Comparison of ENCODE assay signal across 9 mouse cellular contexts in the genomic region with DNA sequence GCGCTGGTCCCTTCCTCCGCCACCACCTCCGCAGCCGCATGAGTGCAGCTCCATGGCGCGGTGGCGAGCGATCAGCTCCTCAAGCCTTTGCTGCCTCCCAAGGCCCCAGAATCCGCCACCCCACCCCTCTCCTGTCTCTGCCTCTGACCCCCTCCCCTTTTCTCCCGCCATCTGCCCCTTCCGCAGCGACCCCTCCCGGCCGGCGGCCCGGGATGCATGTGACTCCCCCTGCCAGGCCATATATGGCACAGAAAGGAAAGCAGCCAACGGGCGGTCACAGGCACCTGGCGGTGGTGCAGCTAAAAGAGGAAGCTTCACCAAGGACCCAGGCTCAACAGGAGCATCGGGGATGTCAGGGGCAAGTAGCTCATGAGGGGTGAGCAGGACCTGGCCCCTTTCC. TPM values are rescaled to one million over a fixed set of nuclear protein-coding genes. Genes with fewer than 3 reads are reported as not detected.
DNase-seq lines count a peak whose midpoint lies in the region; ATAC-seq and TF ChIP-seq lines count a peak whose summit lies in the region.
"Not testable (repeated sequence)": the region's sequence is repeated elsewhere in the genome, so short reads cannot be mapped to it uniquely, and the experiment has no call there.
"Had no signal": no experiment of that assay in that cellular context is flagged by ENCODE, and none has a peak within 500 bp of the region (broad histone marks: within the 10 kb centered on the region; RNA-seq: fewer than 3 reads in every experiment).

No protein-coding gene starts in this region.

- H3K27me3 ChIP-seq in forebrain, embryonic 14.5 days (replicated peaks; ENCODE audit: control insufficient read depth, insufficient read depth, low read length); heart, postnatal 0 days (ENCODE audit: control insufficient read depth, insufficient read depth, low read length); kidney, postnatal 0 days (ENCODE audit: insufficient read depth, low read length); limb, embryonic 14.5 days (ENCODE audit: control insufficient read depth, insufficient read depth, low read length); midbrain, embryonic 10.5 days (ENCODE audit: low read depth, poor library complexity, severe bottlenecking): not testable (repeated sequence)

- H3K4me2 ChIP-seq in forebrain, embryonic 14.5 days (ENCODE audit: low read length) = peak overlapping the region; percentile 57
- peak overlapping the region; percentile 57 for H3K4me2 ChIP-seq in heart, postnatal 0 days (ENCODE audit: low read depth, low read length)
- H3K4me2 ChIP-seq in kidney, postnatal 0 days (ENCODE audit: low read length) = peak overlapping the region; percentile 48
- H3K4me2 ChIP-seq in limb, embryonic 14.5 days (replicated peaks; ENCODE audit: low read depth, low read length, severe bottlenecking) = peak overlapping the region; percentile 49

- H3K27ac ChIP-seq in forebrain, embryonic 14.5 days (ENCODE audit: low read depth, low read length); heart, postnatal 0 days (ENCODE audit: low read depth); kidney, postnatal 0 days; limb, embryonic 14.5 days (replicated peaks; ENCODE audit: low read depth, low read length): not testable (repeated sequence)
- peak overlapping the region; percentile 69; the same call in 1 of the 2 replicates for H3K27ac ChIP-seq in midbrain, embryonic 10.5 days (replicated peaks)

- not testable (repeated sequence) for H3K9me3 ChIP-seq in forebrain, embryonic 14.5 days (replicated peaks; ENCODE audit: control insufficient read depth, low read length); heart, postnatal 0 days (replicated peaks; ENCODE audit: control insufficient read depth, low read length); kidney, postnatal 0 days (replicated peaks; ENCODE audit: low read length); limb, embryonic 14.5 days (ENCODE audit: control insufficient read depth, low read length); midbrain, embryonic 10.5 days (replicated peaks)

- TF ChIP-seq CTCF in heart, postnatal 0 days (IDR thresholded peaks at IDR 0.05; ENCODE audit: low read depth) = peak; percentile 45
- TF ChIP-seq CTCF in kidney, postnatal 0 days (IDR thresholded peaks at IDR 0.05; ENCODE audit: low read depth) = peak; percentile 52

- not testable (repeated sequence) for ATAC-seq in forebrain, embryonic 14.5 days; heart, postnatal 0 days (ENCODE audit: insufficient read depth, low read depth); kidney, postnatal 0 days (replicated peaks; ENCODE audit: low FRiP score, low read depth); limb, embryonic 14.5 days (ENCODE audit: low FRiP score, low read depth)

- TF ChIP-seq EP300 in heart, postnatal 0 days (IDR thresholded peaks at IDR 0.05; ENCODE audit: low read depth) = not testable (repeated sequence)

- H3K4me3 ChIP-seq in forebrain, embryonic 14.5 days (ENCODE audit: low read depth, low read length) = peak overlapping the region; percentile 28
- H3K4me3 ChIP-seq in heart, postnatal 0 days (ENCODE audit: low read depth, low read length) = peak overlapping the region; percentile 39
- peak overlapping the region; percentile 22; the same call in 1 of the 2 replicates for H3K4me3 ChIP-seq in kidney, postnatal 0 days (replicated peaks; ENCODE audit: low read depth, low read length)
- peak overlapping the region; percentile 31 for H3K4me3 ChIP-seq in limb, embryonic 14.5 days (replicated peaks; ENCODE audit: low read length)
- peak overlapping the region; percentile 53 for H3K4me3 ChIP-seq in midbrain, embryonic 10.5 days

- peak overlapping the region; percentile 45; the same call in 1 of the 2 replicates for H3K9ac ChIP-seq in forebrain, embryonic 14.5 days (ENCODE audit: low read length)
- H3K9ac ChIP-seq in heart, postnatal 0 days (replicated peaks; ENCODE audit: low read depth, low read length); kidney, postnatal 0 days (ENCODE audit: low read depth, low read length): not testable (repeated sequence)
- H3K9ac ChIP-seq in limb, embryonic 14.5 days (ENCODE audit: low read depth, low read length, severe bottlenecking) = peak overlapping the region; percentile 48; the same call in 1 of the 2 replicates

- DNase-seq in cerebellum, adult 9-11 months = peak; percentile 2
- DNase-seq in forebrain, embryonic 14.5 days (ENCODE audit: low spot score) = peak; percentile 47
- DNase-seq in heart, postnatal 0 days (ENCODE audit: low spot score) = peak; percentile 17
- DNase-seq in kidney, postnatal 0 days (ENCODE audit: low spot score) = peak; percentile 24
- peak; percentile 2 for DNase-seq in limb, embryonic 14.5 days (ENCODE audit: low spot score)
- peak; percentile 58 for DNase-seq in midbrain, embryonic 10.5 days (ENCODE audit: low spot score)
- DNase-seq in right cerebral cortex, postnatal 14 days = peak; percentile 31
- DNase-seq in urinary bladder, postnatal 25 days (ENCODE audit: low spot score) = peak; percentile 12

- not testable (repeated sequence) for H3K4me1 ChIP-seq in forebrain, embryonic 14.5 days (ENCODE audit: control insufficient read depth, insufficient read depth, low read length); heart, postnatal 0 days (ENCODE audit: control insufficient read depth, insufficient read depth); kidney, postnatal 0 days (replicated peaks; ENCODE audit: insufficient read depth, low read length); limb, embryonic 14.5 days (ENCODE audit: control insufficient read depth, insufficient read depth, low read length); midbrain, embryonic 10.5 days

- WGBS in forebrain, embryonic 14.5 days = 1% methylated on average over 13 of the region's 20 CpGs
- WGBS in heart, postnatal 0 days = 7% methylated on average over 14 of the region's 20 CpGs
- 1% methylated on average over 16 of the region's 20 CpGs for WGBS in kidney, postnatal 0 days
- 2% methylated on average over 7 of the region's 20 CpGs for WGBS in limb, embryonic 14.5 days
- 0% methylated on average over 14 of the region's 20 CpGs for WGBS in midbrain, embryonic 10.5 days

- H3K36me3 ChIP-seq in forebrain, embryonic 14.5 days (ENCODE audit: control insufficient read depth, insufficient read depth, low read length); heart, postnatal 0 days (replicated peaks; ENCODE audit: control insufficient read depth, insufficient read depth, low read length); kidney, postnatal 0 days (ENCODE audit: insufficient read depth, low read length); limb, embryonic 14.5 days (ENCODE audit: control insufficient read depth, insufficient read depth, low read length); midbrain, embryonic 10.5 days: not testable (repeated sequence)

- TF ChIP-seq POLR2A in limb, embryonic 14.5 days (IDR thresholded peaks at IDR 0.05; ENCODE audit: borderline replicate concordance, extremely low read depth, insufficient read depth, insufficient read length) = not testable (repeated sequence)

RNA-seq across cellular contexts. Expression of a gene that starts 14.6 kb away (rescaled TPM):
- polyA plus RNA-seq in forebrain, embryonic 14.5 days (2014; fragmentation: Nextera tagmentation; extraction: Ambion mirVana) = 0.33 and 0.39 TPM in 2 replicates
- total RNA-seq in heart, postnatal 0 days (2014; rRNA removed; ENCODE audit: low replicate concordance) = not detected in 2 replicates
- polyA plus RNA-seq in heart, postnatal 0 days (2015; fragmentation: Nextera tagmentation; extraction: Ambion mirVana) = 0.14 TPM in 1 of 2 replicates, not detected in the other
- 0.11 TPM in 1 of 2 replicates, not detected in the other for polyA plus RNA-seq in kidney, postnatal 0 days (2015; fragmentation: Nextera tagmentation; extraction: Ambion mirVana)
- 0.15 and 0.44 TPM in 2 replicates for polyA plus RNA-seq in limb, embryonic 14.5 days (2012; rRNA removed)
- polyA plus RNA-seq in limb, embryonic 14.5 days (2014; fragmentation: Nextera tagmentation; extraction: Ambion mirVana) = 0.32 TPM in 1 of 2 replicates, not detected in the other
- polyA plus RNA-seq in midbrain, embryonic 10.5 days (2016; fragmentation: Nextera tagmentation; extraction: Ambion mirVana) = 0.09 and 0.11 TPM in 2 replicates
- polyA plus RNA-seq: G1E had no signal

RNA-seq across cellular contexts. Expression of a gene that starts 17.2 kb away (rescaled TPM):
- not detected in 2 replicates for polyA plus RNA-seq in forebrain, embryonic 14.5 days (2014; fragmentation: Nextera tagmentation; extraction: Ambion mirVana)
- total RNA-seq in heart, postnatal 0 days (2014; rRNA removed; ENCODE audit: low replicate concordance) = not detected in 2 replicates
- polyA plus RNA-seq in heart, postnatal 0 days (2015; fragmentation: Nextera tagmentation; extraction: Ambion mirVana) = not detected in 2 replicates
- polyA plus RNA-seq in kidney, postnatal 0 days (2015; fragmentation: Nextera tagmentation; extraction: Ambion mirVana) = not detected in 2 replicates
- polyA plus RNA-seq in limb, embryonic 14.5 days (2012; rRNA removed) = not detected in 2 replicates
- not detected in 2 replicates for polyA plus RNA-seq in limb, embryonic 14.5 days (2014; fragmentation: Nextera tagmentation; extraction: Ambion mirVana)
- not detected in 2 replicates for polyA plus RNA-seq in midbrain, embryonic 10.5 days (2016; fragmentation: Nextera tagmentation; extraction: Ambion mirVana)
- total RNA-seq: G1E had no signal
- polyA plus RNA-seq: G1E had no signal

Comparison
In these comparisons a context has a peak if more than half of its experiments do, and no peak if none do; other contexts are left out.
1. DNase-seq: peak in every context shown above with its lines; median percentile 58 in midbrain, embryonic 10.5 days; 47 in forebrain, embryonic 14.5 days; 31 in right cerebral cortex, postnatal 14 days; 24 in kidney, postnatal 0 days; 17 in heart, postnatal 0 days; 12 in urinary bladder, postnatal 25 days; 2 in cerebellum, adult 9-11 months; 2 in limb, embryonic 14.5 days.